Mouse (Mus musculus) megakaryocyte-erythroid progenitor cell, adult 5-6 weeks (primary cell): Measurements from ENCODE around the gene Trio. TPM values are rescaled to one million over a fixed set of nuclear protein-coding genes. Genes with fewer than 3 reads are reported as not detected.

ENCODE experiments used
- ATAC-seq: replicated peaks from 2 replicates; pipeline ENCODE4 v1.8.0; 2016; ENCODE audit warnings: mild to moderate bottlenecking, inconsistent platforms; ENCODE audit not compliant: severe bottlenecking, poor library complexity, low FRiP score, low TSS enrichment
- total RNA-seq, 2 experiments: library from RNA; stranded (forward) in 1 of 2; stranded (reverse) in 1 of 2; fragments of 200-1000, 215-1000 nt in 1 of 2; fragments of >200 nt in 1 of 2; fragmentation: Nextera tagmentation in 1 of 2; gene quantifications; 2 replicates each; pipeline ENCODE4 v1.2.3; 2014 to 2017

Gene Trio
- total RNA-seq, 2 experiments from 2014 or later, result 7.2 to 26.2 TPM

- ATAC-seq, result no peak
These were observed 22.1 kb upstream of the Trio start for GRCm38 (mm10) chr15:28047711-28048110.

GRCm38 (mm10) chr15:28041158-28041865 is 15.7 kb upstream of the Trio start:
- ATAC-seq, result no peak

GRCm38 (mm10) chr15:28037651-28038050 is 12.0 kb upstream of the Trio start:
- ATAC-seq, result no peak

GRCm38 (mm10) chr15:28035601-28036000 is 10.0 kb upstream of the Trio start:
- ATAC-seq, result no peak

- no peak for ATAC-seq
These were observed 9.0 kb upstream of the Trio start for GRCm38 (mm10) chr15:28034636-28035035.

- no peak for ATAC-seq
These were observed 3.7 kb upstream of the Trio start for GRCm38 (mm10) chr15:28029371-28029770.

GRCm38 (mm10) chr15:28028542-28028941 is 2.9 kb upstream of the Trio start:
- ATAC-seq, result no peak

GRCm38 (mm10) chr15:28026167-28026481 is 476 bp upstream of the Trio start:
- no peak for ATAC-seq

- no peak for ATAC-seq
These were observed 696 bp downstream of the Trio start for GRCm38 (mm10) chr15:28024965-28025338.

GRCm38 (mm10) chr15:28024031-28024964 is 1.4 kb downstream of the Trio start:
- no peak for ATAC-seq

GRCm38 (mm10) chr15:28021591-28022209 is 3.9 kb downstream of the Trio start:
- ATAC-seq, result no peak

GRCm38 (mm10) chr15:28019393-28020070 is 6.1 kb downstream of the Trio start:
- ATAC-seq, result no peak

GRCm38 (mm10) chr15:28007516-28007915 is 18.1 kb downstream of the Trio start:
- no peak for ATAC-seq

- ATAC-seq, result no peak
These were observed 21.4 kb downstream of the Trio start for GRCm38 (mm10) chr15:28004192-28004767.

GRCm38 (mm10) chr15:28002515-28002914 is 23.1 kb downstream of the Trio start:
- no peak for ATAC-seq

GRCm38 (mm10) chr15:28001299-28001698 is 24.3 kb downstream of the Trio start:
- no peak for ATAC-seq

GRCm38 (mm10) chr15:27998621-27999359 is 26.9 kb downstream of the Trio start:
- no peak for ATAC-seq

GRCm38 (mm10) chr15:27997917-27998316 is 27.7 kb downstream of the Trio start:
- ATAC-seq, result no peak

GRCm38 (mm10) chr15:27997391-27997841 is 28.2 kb downstream of the Trio start:
- no peak for ATAC-seq
